Mouse (Mus musculus) hindbrain, embryonic 12.5 days (tissue): Measurements from ENCODE around the gene Syne1. TPM values are rescaled to one million over a fixed set of nuclear protein-coding genes. Genes with fewer than 3 reads are reported as not detected.
"Not testable (repeated sequence)": the region's sequence is repeated elsewhere in the genome, so short reads cannot be mapped to it uniquely, and the experiment has no call there.

Experiments
- ATAC-seq: fragments of 200-750 bp; cut with Nextera tagmentation; 2 replicates; pipeline ENCODE4 v1.8.0; 2017; ENCODE audit warnings: moderate TSS enrichment; ENCODE audit not compliant: low FRiP score
- H3K27ac ChIP-seq: fragments of 300-500 bp; sonication (generic); 2 replicates; pipeline ENCODE4 v1.5.1; 2016; ENCODE audit warnings: mild to moderate bottlenecking
- H3K27me3 ChIP-seq: fragments of 300-500 bp; sonication (generic); 2 replicates; pipeline ENCODE4 v1.6.1; 2016; ENCODE audit warnings: mild to moderate bottlenecking
- H3K36me3 ChIP-seq: fragments of 300-500 bp; sonication (generic); 2 replicates; pipeline ENCODE4 v1.6.1; 2016; ENCODE audit warnings: mild to moderate bottlenecking
- H3K4me1 ChIP-seq: fragments of 300-500 bp; sonication (generic); 2 replicates; pipeline ENCODE4 v1.6.1; 2016
- H3K4me2 ChIP-seq: fragments of 300-500 bp; sonication (generic); replicated peaks from 2 replicates; pipeline ENCODE4 v1.6.1; 2016; ENCODE audit warnings: mild to moderate bottlenecking
- H3K4me3 ChIP-seq: fragments of 300-500 bp; sonication (generic); 2 replicates; pipeline ENCODE4 v1.5.1; 2016; ENCODE audit warnings: mild to moderate bottlenecking
- H3K9ac ChIP-seq: fragments of 300-500 bp; sonication (generic); 2 replicates; pipeline ENCODE4 v1.6.1; 2016; ENCODE audit warnings: mild to moderate bottlenecking, moderate library complexity
- H3K9me3 ChIP-seq: fragments of 300-500 bp; sonication (generic); replicated peaks from 2 replicates; pipeline ENCODE4 v1.6.1; 2016; ENCODE audit warnings: mild to moderate bottlenecking
- WGBS: fragments of 180-500 bp; shearing (Covaris S2); methylation state at CpG from one replicate; pipeline ENCODE4 v1.1.7; 2016; 5-methylcytosine and 5-hydroxymethylcytosine counted together
- polyA plus RNA-seq: library from polyadenylated mRNA; unstranded; fragments of >200 nt; fragmentation: Nextera tagmentation; extraction: Ambion mirVana; gene quantifications from 2 replicates; pipeline ENCODE4 v1.2.1, GENCODE M21; 2016

Syne1 gene
- polyA plus RNA-seq, 1 experiment from 2014 or later = 7.0 TPM

GRCm38 (mm10) chr10:5514134-5514533, 37.1 kb downstream of the Syne1 start:
- ATAC-seq = no peak
- H3K27me3 ChIP-seq = no peaks in the 10 kb centered on the region
- H3K4me1 ChIP-seq = no peaks in the 10 kb centered on the region
- no peaks in the 10 kb centered on the region for H3K36me3 ChIP-seq
- no peaks in the 10 kb centered on the region for H3K9me3 ChIP-seq
- H3K27ac ChIP-seq = no peak overlapping the region
- H3K4me2 ChIP-seq = no peak overlapping the region
- 93% methylated on average over 8 of the region's 8 CpGs for WGBS
- H3K9ac ChIP-seq = no peak overlapping the region
- H3K4me3 ChIP-seq = no peak overlapping the region

GRCm38 (mm10) chr10:5512285-5512684, 39.0 kb downstream of the Syne1 start:
- H3K4me3 ChIP-seq = no peak overlapping the region
- H3K27me3 ChIP-seq = no peaks in the 10 kb centered on the region
- H3K27ac ChIP-seq = no peak overlapping the region
- ATAC-seq = no peak
- H3K9me3 ChIP-seq = no peaks in the 10 kb centered on the region
- no peaks in the 10 kb centered on the region for H3K36me3 ChIP-seq
- H3K9ac ChIP-seq = no peak overlapping the region
- H3K4me2 ChIP-seq = no peak overlapping the region
- H3K4me1 ChIP-seq = no peaks in the 10 kb centered on the region

GRCm38 (mm10) chr10:5511403-5511802, 39.9 kb downstream of the Syne1 start:
- 81% methylated on average over 3 of the region's 3 CpGs for WGBS
- H3K4me2 ChIP-seq = no peak overlapping the region
- H3K36me3 ChIP-seq = no peaks in the 10 kb centered on the region
- no peaks in the 10 kb centered on the region for H3K9me3 ChIP-seq
- ATAC-seq = no peak
- no peaks in the 10 kb centered on the region for H3K27me3 ChIP-seq
- H3K27ac ChIP-seq = no peak overlapping the region
- H3K4me3 ChIP-seq = no peak overlapping the region
- no peaks in the 10 kb centered on the region for H3K4me1 ChIP-seq
- H3K9ac ChIP-seq = no peak overlapping the region

- no peak overlapping the region for H3K4me3 ChIP-seq
- H3K4me1 ChIP-seq = no peaks in the 10 kb centered on the region
- ATAC-seq = no peak
- H3K27ac ChIP-seq = no peak overlapping the region
- no peak overlapping the region for H3K9ac ChIP-seq
- H3K27me3 ChIP-seq = no peaks in the 10 kb centered on the region
- no peak overlapping the region for H3K4me2 ChIP-seq
- 85% methylated on average over 2 of the region's 2 CpGs for WGBS
- H3K9me3 ChIP-seq = no peaks in the 10 kb centered on the region
- no peaks in the 10 kb centered on the region for H3K36me3 ChIP-seq
Observed at GRCm38 (mm10) chr10:5507478-5507877, 43.8 kb downstream of the Syne1 start.

GRCm38 (mm10) chr10:5504761-5505160, 46.5 kb downstream of the Syne1 start:
- no peaks in the 10 kb centered on the region for H3K9me3 ChIP-seq
- no peaks in the 10 kb centered on the region for H3K36me3 ChIP-seq
- no peak overlapping the region for H3K4me2 ChIP-seq
- H3K4me3 ChIP-seq = no peak overlapping the region
- no peak overlapping the region for H3K9ac ChIP-seq
- no peaks in the 10 kb centered on the region for H3K27me3 ChIP-seq
- no peak overlapping the region for H3K27ac ChIP-seq
- WGBS = 75% methylated on average over 3 of the region's 3 CpGs
- H3K4me1 ChIP-seq = no peaks in the 10 kb centered on the region
- no peak for ATAC-seq

DNA sequence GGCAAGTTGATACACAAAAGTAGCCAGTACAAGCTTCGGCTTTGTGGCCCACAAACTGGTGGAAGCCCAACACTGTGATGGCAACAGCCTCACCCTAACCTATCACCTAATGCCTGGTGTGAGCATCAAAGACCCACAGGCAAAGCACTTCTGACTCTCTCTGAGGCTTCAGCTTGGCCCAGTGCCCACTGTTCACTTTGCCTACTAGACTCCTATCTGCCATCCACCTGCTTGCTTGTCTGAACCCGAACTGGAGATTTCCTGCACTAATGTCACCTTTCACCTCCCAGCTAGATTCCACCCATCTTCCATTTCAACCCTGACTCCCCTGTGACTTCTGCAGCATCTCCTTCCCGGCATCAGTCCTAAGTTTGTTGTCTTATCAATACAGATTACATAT, 47.4 kb downstream of the Syne1 start:
- no peak overlapping the region for H3K4me2 ChIP-seq
- 89% methylated on average over 3 of the region's 3 CpGs for WGBS
- H3K36me3 ChIP-seq = no peaks in the 10 kb centered on the region
- H3K9ac ChIP-seq = no peak overlapping the region
- ATAC-seq = no peak
- H3K4me3 ChIP-seq = no peak overlapping the region
- H3K4me1 ChIP-seq = no peaks in the 10 kb centered on the region
- no peaks in the 10 kb centered on the region for H3K27me3 ChIP-seq
- no peak overlapping the region for H3K27ac ChIP-seq
- no peaks in the 10 kb centered on the region for H3K9me3 ChIP-seq

DNA sequence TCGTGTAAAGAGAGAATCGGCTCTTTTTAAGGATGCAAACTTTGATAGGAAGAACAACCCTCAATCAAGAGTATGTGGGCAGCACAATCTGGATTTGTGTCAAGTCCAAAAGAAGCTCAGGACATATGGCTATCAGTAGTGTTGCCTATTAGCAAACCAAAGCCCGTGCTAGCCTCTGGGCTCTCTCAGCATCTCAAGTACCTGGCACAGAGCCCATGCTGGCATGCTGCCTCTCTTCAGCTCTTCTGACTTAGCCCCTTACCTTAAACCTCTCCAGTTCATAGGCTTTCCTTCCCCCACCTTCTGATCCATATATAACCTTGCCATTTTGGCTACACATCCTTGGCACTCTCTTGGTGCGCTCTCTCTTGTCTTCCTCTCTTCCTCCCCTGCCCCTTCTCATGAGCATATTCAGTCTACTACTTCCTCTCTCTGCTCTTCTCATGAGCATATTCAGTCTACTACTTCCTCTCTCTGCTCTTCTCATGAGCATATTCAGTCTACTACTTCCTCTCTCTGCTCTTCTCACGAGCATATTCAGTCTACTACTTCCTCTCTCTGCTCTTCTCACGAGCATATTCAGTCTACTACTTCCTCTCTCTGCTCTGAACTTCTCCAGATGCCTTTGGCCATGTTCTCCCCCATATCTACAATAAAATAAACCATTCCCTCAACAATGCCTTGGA, 51.5 kb downstream of the Syne1 start:
- not testable (repeated sequence) for H3K4me3 ChIP-seq, H3K27ac ChIP-seq, ATAC-seq, H3K9me3 ChIP-seq, H3K4me1 ChIP-seq, H3K4me2 ChIP-seq, H3K36me3 ChIP-seq, H3K27me3 ChIP-seq, H3K9ac ChIP-seq
- 80% methylated on average over 6 of the region's 6 CpGs for WGBS

- no peak overlapping the region for H3K4me3 ChIP-seq
- no peak for ATAC-seq
- no peak overlapping the region for H3K9ac ChIP-seq
- H3K36me3 ChIP-seq = no peaks in the 10 kb centered on the region
- H3K27me3 ChIP-seq = no peaks in the 10 kb centered on the region
- H3K9me3 ChIP-seq = no peaks in the 10 kb centered on the region
- WGBS = 80% methylated on average over 2 of the region's 2 CpGs
- H3K4me2 ChIP-seq = no peak overlapping the region
- H3K27ac ChIP-seq = no peak overlapping the region
- H3K4me1 ChIP-seq = no peaks in the 10 kb centered on the region
Observed at GRCm38 (mm10) chr10:5497859-5498258, 53.4 kb downstream of the Syne1 start.

DNA sequence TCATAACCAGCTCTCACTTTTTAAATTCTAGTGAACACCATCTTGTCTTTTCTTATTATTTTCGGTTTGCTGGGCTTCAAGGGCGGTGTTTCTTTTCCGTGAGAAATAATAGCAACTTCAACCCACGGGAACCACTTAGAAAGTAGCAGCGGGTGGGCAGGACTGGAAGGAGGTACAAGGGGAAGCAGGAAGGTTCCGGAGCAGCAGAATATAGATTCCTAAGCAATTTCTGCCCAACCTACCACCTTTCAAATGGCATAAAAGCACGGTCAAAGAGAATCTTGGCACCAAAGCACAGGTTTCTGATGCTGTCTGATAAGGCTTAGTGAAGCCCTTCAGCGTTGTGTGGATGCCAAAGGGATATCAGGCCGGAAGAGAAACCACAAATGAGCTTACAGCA, 60.2 kb downstream of the Syne1 start:
- H3K9me3 ChIP-seq = no peaks in the 10 kb centered on the region
- H3K4me2 ChIP-seq = no peak overlapping the region
- H3K4me3 ChIP-seq = no peak overlapping the region
- no peak for ATAC-seq
- no peak overlapping the region for H3K27ac ChIP-seq
- no peaks in the 10 kb centered on the region for H3K4me1 ChIP-seq
- WGBS = 88% methylated on average over 9 of the region's 9 CpGs
- no peak overlapping the region for H3K9ac ChIP-seq
- H3K27me3 ChIP-seq = no peaks in the 10 kb centered on the region
- H3K36me3 ChIP-seq = no peaks in the 10 kb centered on the region

DNA sequence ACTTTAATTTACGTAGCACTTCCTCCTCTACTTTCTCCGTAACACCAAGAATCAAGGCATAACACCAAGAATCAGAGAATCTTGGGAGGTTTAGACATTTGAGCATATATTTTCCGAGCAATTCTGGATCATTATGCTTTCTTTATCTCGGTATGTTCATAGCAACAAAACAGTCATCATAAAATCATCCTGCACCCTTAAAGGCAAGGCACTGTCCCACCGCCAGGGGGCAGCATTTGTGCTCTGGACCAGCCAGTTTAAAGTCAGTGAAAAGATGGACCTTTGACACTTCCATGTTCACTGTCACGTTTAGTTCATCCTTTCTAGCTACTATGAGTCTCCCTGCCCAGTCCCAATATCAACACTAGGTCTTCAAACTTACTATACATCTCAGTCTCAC, 61.3 kb downstream of the Syne1 start:
- WGBS = 65% methylated on average over 6 of the region's 6 CpGs
- no peak overlapping the region for H3K27ac ChIP-seq

GRCm38 (mm10) chr10:5488097-5488496, 63.2 kb downstream of the Syne1 start:
- H3K9ac ChIP-seq = no peak overlapping the region
- H3K4me3 ChIP-seq = no peak overlapping the region
- H3K27me3 ChIP-seq = no peaks in the 10 kb centered on the region
- 47% methylated on average over 5 of the region's 5 CpGs for WGBS
- no peaks in the 10 kb centered on the region for H3K9me3 ChIP-seq
- no peak overlapping the region for H3K27ac ChIP-seq
- no peaks in the 10 kb centered on the region for H3K4me1 ChIP-seq
- ATAC-seq = no peak
- H3K36me3 ChIP-seq = no peaks in the 10 kb centered on the region
- H3K4me2 ChIP-seq = no peak overlapping the region

More for the DNA sequence above, 61.3 kb downstream of the Syne1 start:
- Histone ChIP-seq H3K4me3 (no peak overlapping the region), H3K27me3 (no peaks in the 10 kb centered on the region), H3K4me2 (no peak overlapping the region), H3K9me3 (no peaks in the 10 kb centered on the region), H3K4me1 (no peaks in the 10 kb centered on the region), H3K9ac (no peak overlapping the region), H3K36me3 (no peaks in the 10 kb centered on the region)
- ATAC-seq = no peak

DNA sequence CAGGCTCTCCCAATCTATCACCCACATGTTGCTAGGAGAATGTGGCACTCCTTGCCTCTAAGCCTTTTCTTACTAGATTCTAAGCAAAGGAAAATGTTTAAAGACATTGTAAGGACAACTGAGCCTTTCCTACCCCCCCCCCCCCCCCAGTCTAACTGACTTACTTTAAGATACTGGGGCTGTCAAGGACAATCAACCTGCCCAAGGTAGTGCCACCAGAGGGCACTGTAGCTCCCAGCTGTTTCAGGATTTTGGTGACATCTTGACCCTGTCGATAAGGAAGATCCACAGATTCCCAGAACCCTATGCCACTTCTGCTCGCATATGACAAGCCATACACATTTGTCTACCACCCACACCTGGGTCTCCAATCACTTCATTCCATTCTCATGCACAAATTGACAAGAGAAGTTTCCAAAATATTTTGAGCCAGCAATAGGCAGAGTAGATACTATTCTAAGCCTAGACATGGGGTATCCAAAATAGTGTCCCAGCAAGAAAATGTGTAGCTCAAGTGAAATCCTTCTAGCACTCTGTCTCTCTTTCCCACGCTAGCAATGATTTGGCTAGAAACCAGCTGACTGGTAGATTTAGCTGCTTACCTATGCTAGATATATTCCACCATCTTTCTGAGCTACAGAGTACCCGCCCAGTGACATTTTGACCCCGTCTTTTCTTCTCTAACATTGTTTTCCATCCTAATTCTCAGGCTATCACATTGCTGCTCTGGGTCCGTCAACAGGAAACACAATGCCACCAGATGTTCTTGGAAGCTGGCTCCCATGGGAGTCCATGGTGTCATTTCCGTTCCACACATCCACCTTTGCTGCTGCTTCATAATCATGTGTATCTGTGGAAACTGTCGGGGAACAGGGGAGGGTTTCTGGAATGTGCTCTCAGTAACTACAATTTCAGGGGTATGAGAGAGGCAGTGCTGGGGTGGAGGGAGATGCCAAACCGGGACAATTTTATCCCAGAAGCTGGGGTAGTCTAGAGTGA, 70.4 kb downstream of the Syne1 start:
- Histone ChIP-seq H3K4me2 (no peak overlapping the region), H3K9ac (no peak overlapping the region), H3K4me3 (no peak overlapping the region), H3K27me3 (no peaks in the 10 kb centered on the region), H3K27ac (no peak overlapping the region), H3K9me3 (no peaks in the 10 kb centered on the region), H3K4me1 (no peaks in the 10 kb centered on the region), H3K36me3 (no peaks in the 10 kb centered on the region)
- no peak for ATAC-seq
- 71% methylated on average over 9 of the region's 9 CpGs for WGBS
